Mouse (Mus musculus): ENCODE data around the gene Plcl2. TPM values are rescaled to one million over a fixed set of nuclear protein-coding genes. Genes with fewer than 3 reads are reported as not detected.
"Not testable (repeated sequence)": the region's sequence is repeated elsewhere in the genome, so short reads cannot be mapped to it uniquely, and the experiment has no call there.

The Plcl2 gene
- polyA plus RNA-seq, 1 experiment, result 0.73 TPM

DNA sequence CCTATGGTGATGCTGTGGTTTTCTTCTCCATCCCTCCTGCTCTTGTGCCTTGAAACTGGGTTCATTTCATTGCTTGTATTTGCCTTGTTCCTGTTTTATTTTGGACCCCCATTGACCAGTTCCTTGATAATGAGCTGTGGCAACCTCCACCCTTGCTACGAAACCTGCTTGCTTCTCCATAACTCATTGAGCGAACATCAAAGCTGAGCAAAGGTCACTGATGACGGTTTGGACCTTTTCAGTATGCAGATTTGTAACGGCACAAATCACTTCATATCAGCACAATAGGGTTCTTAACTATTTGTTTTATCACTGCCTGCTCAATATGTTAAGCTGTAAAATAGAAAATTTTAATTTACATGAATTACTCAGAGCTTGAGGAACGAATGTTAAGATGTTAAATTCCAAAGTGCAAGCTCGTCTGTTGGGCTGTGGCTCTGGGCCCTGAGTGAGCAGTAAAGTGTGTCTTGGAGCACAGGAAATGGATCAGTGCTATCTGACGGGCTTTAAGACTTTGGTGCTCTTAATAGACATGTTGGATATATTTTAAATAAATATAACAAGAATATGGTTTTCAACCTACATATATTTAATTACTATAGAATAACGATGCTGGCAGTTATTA is 126.9 kb downstream of the Plcl2 start:
- no peaks in the 10 kb centered on the region for H3K36me3 ChIP-seq (ENCODE audit: control insufficient read depth, insufficient read depth, low read length)
- H3K4me1 ChIP-seq (ENCODE audit: control insufficient read depth, insufficient read depth, low read length), result no peaks in the 10 kb centered on the region
- no peak overlapping the region for H3K27ac ChIP-seq (ENCODE audit: control insufficient read depth, insufficient read depth, low read depth, low read length)
- no peaks in the 10 kb centered on the region for H3K27me3 ChIP-seq (ENCODE audit: control insufficient read depth, insufficient read depth, low read length)
- TF ChIP-seq CTCF (IDR thresholded peaks at IDR 0.05; ENCODE audit: control insufficient read depth, insufficient read depth, insufficient replicate concordance, low read depth, low read length), result no peak
- no peak for TF ChIP-seq POLR2A (IDR thresholded peaks at IDR 0.05; ENCODE audit: control insufficient read depth, low read depth, low read length)
- H3K4me3 ChIP-seq (ENCODE audit: control insufficient read depth, low read depth, low read length), result no peak overlapping the region

DNA sequence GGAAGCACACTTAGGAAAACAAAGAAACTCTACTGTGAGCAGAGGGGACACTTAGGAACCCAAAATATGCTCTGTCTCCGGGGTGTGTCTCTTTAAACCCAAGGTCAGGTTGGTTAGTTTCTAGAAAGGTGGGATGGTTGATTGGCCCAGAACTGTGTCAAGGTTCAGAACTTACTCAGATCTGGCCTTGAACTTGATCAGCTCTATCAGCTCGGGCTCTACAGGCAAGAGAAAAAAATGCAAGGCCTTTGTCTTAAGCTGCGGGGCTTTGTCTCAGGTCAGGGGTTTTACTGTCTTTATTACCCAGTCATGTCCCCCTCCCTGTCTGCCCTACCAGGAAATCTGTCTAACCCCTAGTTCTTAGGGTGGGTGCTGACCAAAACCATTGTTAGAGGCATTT is 129.6 kb downstream of the Plcl2 start:
- Histone ChIP-seq H3K36me3 (ENCODE audit: control insufficient read depth, insufficient read depth, low read length) (no peaks in the 10 kb centered on the region), H3K27ac (ENCODE audit: control insufficient read depth, insufficient read depth, low read depth, low read length) (no peak overlapping the region), H3K4me1 (ENCODE audit: control insufficient read depth, insufficient read depth, low read length) (no peaks in the 10 kb centered on the region), H3K27me3 (ENCODE audit: control insufficient read depth, insufficient read depth, low read length) (no peaks in the 10 kb centered on the region), H3K4me3 (ENCODE audit: control insufficient read depth, low read depth, low read length) (no peak overlapping the region)
- no peak for TF ChIP-seq CTCF (IDR thresholded peaks at IDR 0.05; ENCODE audit: control insufficient read depth, insufficient read depth, insufficient replicate concordance, low read depth, low read length)

DNA sequence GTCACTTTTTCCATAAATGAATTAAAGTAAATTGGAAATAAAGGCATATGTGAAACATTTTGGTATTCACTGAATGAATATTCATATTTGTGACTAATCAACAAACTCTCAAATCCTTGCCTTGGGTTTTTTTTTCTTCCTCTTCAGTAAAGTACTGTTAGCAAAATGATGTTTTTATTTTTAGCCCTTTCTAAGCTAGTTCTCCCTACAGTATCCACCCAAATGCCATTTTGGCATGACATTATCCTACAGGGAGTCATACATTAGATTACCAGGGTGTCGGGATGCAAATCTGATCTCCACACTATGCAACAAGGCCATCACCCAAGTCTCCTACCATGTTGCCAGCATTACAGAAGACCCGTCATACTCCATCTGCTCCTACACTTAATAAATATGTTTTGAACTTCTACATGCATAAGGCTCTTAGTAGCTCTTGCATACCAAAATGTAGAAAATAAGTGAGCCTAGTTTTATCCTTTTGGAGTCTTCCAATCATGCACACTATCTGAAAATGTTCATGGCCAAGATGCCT is 131.9 kb downstream of the Plcl2 start:
- TF ChIP-seq CTCF (IDR thresholded peaks at IDR 0.05; ENCODE audit: control insufficient read depth, insufficient read depth, insufficient replicate concordance, low read depth, low read length) (no peak), POLR2A (IDR thresholded peaks at IDR 0.05; ENCODE audit: control insufficient read depth, low read depth, low read length) (no peak)
- Histone ChIP-seq H3K36me3 (ENCODE audit: control insufficient read depth, insufficient read depth, low read length) (no peaks in the 10 kb centered on the region), H3K27me3 (ENCODE audit: control insufficient read depth, insufficient read depth, low read length) (no peaks in the 10 kb centered on the region), H3K4me1 (ENCODE audit: control insufficient read depth, insufficient read depth, low read length) (no peaks in the 10 kb centered on the region), H3K27ac (ENCODE audit: control insufficient read depth, insufficient read depth, low read depth, low read length) (no peak overlapping the region), H3K4me3 (ENCODE audit: control insufficient read depth, low read depth, low read length) (no peak overlapping the region)

DNA sequence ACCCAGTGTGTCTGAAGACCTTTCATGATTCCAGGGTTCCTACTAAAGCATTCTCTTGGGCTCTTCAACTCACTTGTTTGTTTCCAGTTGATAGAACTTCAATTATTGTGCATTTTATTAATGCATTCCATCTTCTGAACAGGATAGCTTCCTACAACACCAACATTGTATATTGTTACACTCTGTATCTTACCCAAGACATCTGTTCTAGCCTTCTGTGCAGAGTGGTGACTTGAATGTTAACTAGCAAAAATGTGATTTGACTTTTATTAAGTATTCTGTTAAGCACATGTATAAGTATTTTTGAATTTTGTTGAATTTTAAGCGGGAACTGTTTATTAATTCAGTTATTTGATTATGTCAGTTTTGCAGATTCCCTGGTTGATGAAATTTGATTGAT is 132.7 kb downstream of the Plcl2 start:
- Histone ChIP-seq H3K36me3 (ENCODE audit: control insufficient read depth, insufficient read depth, low read length) (no peaks in the 10 kb centered on the region), H3K27ac (ENCODE audit: control insufficient read depth, insufficient read depth, low read depth, low read length) (no peak overlapping the region), H3K27me3 (ENCODE audit: control insufficient read depth, insufficient read depth, low read length) (no peaks in the 10 kb centered on the region), H3K4me3 (ENCODE audit: control insufficient read depth, low read depth, low read length) (no peak overlapping the region), H3K4me1 (ENCODE audit: control insufficient read depth, insufficient read depth, low read length) (no peaks in the 10 kb centered on the region)
- TF ChIP-seq CTCF (IDR thresholded peaks at IDR 0.05; ENCODE audit: control insufficient read depth, insufficient read depth, insufficient replicate concordance, low read depth, low read length) (no peak), POLR2A (IDR thresholded peaks at IDR 0.05; ENCODE audit: control insufficient read depth, low read depth, low read length) (no peak)

DNA sequence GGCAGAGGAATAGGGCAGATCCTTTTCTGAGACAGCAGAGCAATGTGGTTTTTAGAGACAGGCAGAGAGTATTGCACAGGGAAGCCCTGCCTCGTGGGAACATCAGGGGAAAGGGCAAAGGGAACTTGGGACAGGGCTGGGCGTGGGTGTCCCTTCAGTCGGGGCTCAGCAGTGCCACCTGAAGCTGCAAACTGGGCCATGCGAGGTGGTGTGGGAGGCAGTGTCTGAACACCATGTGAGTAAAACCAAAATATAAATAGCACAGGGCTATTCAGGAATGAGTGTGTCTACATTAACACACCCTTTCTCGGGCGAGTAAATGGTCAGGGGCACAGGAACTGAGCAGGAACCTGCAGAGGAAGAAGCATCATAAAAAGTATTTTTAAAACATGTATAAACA is 134.2 kb downstream of the Plcl2 start:
- Histone ChIP-seq H3K4me1 (ENCODE audit: control insufficient read depth, insufficient read depth, low read length) (no peaks in the 10 kb centered on the region), H3K4me3 (ENCODE audit: control insufficient read depth, low read depth, low read length) (no peak overlapping the region), H3K27me3 (ENCODE audit: control insufficient read depth, insufficient read depth, low read length) (no peaks in the 10 kb centered on the region), H3K27ac (ENCODE audit: control insufficient read depth, insufficient read depth, low read depth, low read length) (no peak overlapping the region), H3K36me3 (ENCODE audit: control insufficient read depth, insufficient read depth, low read length) (no peaks in the 10 kb centered on the region)
- TF ChIP-seq CTCF (IDR thresholded peaks at IDR 0.05; ENCODE audit: control insufficient read depth, insufficient read depth, insufficient replicate concordance, low read depth, low read length), result no peak
- no peak for TF ChIP-seq POLR2A (IDR thresholded peaks at IDR 0.05; ENCODE audit: control insufficient read depth, low read depth, low read length)

DNA sequence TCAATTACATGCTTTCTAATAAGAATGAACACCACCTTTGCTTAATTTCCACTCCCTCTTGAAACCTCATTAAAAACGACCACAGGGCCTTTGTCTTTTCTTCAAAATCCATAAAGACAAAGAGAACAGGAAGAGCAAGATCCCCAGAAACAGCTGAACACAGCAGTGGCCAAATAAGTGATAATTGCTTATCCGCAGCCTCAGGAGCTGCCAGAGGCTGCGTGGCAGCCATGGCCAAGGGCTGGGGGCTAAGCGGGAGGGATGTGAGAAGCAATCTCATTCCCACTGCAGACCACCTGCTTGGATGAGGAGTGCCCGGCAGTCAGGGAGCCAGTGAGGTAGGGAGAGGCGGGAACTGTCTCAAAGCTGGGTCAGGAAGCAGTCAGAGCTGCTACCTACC is 134.8 kb downstream of the Plcl2 start:
- no peak overlapping the region for H3K27ac ChIP-seq (ENCODE audit: control insufficient read depth, insufficient read depth, low read depth, low read length)
- no peaks in the 10 kb centered on the region for H3K4me1 ChIP-seq (ENCODE audit: control insufficient read depth, insufficient read depth, low read length)
- no peaks in the 10 kb centered on the region for H3K27me3 ChIP-seq (ENCODE audit: control insufficient read depth, insufficient read depth, low read length)
- no peak for TF ChIP-seq POLR2A (IDR thresholded peaks at IDR 0.05; ENCODE audit: control insufficient read depth, low read depth, low read length)
- TF ChIP-seq CTCF (IDR thresholded peaks at IDR 0.05; ENCODE audit: control insufficient read depth, insufficient read depth, insufficient replicate concordance, low read depth, low read length), result no peak
- H3K36me3 ChIP-seq (ENCODE audit: control insufficient read depth, insufficient read depth, low read length), result no peaks in the 10 kb centered on the region
- H3K4me3 ChIP-seq (ENCODE audit: control insufficient read depth, low read depth, low read length), result no peak overlapping the region

DNA sequence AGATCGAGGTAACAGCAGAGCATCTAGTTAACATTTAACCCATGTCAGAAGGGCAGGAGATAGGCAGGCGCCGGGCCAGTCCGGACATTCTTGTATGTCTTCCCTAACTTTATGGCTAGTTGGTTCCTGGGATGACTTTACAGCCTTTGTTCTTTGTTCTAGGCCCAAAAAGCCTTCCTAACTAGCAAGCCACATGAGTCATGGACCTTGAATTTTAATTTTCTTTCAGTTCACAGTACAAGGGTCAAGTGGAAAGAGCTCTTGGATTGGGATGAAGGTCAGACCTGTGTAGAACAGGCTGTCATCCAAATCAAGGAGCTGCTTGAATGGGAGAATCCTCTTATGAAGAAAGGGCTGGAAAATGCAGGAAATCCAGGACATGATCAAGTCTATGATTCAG is 138.9 kb downstream of the Plcl2 start:
- not testable (repeated sequence) for H3K27ac ChIP-seq (ENCODE audit: control insufficient read depth, insufficient read depth, low read depth, low read length); H3K36me3 ChIP-seq (ENCODE audit: control insufficient read depth, insufficient read depth, low read length); H3K4me3 ChIP-seq (ENCODE audit: control insufficient read depth, low read depth, low read length); H3K4me1 ChIP-seq (ENCODE audit: control insufficient read depth, insufficient read depth, low read length); H3K27me3 ChIP-seq (ENCODE audit: control insufficient read depth, insufficient read depth, low read length)

Data from testis, adult 2 months (tissue).